Mouse (Mus musculus) cerebellum, adult 8-10 months (tissue): ENCODE results near the gene Nlrp10.

Experiments used
- DNase-seq: peaks from one replicate; pipeline ENCODE4 v3.0.0; 2022

The Nlrp10 gene

DNA sequence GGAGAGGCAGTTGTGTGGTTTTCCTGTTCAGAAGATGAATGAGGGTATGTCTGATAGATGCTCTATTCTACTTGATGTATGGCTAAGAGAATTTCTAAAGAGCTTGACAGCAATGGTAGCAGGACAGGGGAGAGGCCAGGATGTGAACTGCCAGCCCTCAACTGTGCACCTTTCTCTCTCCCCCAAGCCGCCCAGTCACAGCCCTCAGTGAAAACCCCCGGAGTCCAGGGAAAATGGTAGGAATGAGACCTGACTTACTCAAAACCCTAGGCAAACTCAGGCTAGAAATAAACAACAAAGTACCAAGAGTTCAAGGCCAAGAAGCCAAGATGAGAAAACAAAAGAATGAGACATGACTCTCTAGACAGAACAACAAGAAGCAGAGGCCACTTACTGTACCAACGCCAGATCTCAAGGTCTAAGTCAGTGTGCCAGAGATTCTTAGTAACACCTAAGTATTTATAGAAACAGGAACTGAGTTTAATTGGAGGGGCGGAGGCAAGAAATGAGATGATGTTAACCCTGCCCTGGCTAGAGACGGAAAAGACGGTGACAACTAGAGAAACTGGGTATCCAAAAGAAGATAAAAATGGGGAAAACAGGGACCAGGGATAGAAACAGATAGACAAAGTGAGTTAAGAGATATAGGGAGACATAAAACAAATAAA is at the start of gene Nlrp10:
TSS of gene Nlrp10 (minus strand) at position 453 of the 668 bp plus-strand sequence.
- DNase-seq = no peak

DNA sequence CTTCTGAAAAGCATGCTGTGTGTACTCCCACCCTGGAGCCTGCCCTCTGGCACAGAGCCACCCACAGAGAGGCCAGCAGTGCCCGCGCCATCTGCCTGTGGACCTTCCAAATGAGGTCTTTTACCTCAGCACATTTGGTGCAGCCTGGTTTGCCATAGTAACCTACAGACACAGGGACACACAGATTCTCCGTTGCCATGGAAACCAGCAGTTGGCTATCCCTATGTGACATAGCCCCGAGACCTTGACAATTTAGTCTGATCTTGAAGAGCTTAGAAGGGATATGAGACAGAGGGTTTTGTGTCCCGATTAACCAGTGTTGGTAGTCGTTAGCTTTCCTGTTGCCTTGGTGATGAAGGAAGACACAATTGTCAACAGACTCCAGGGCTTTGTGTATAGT is 42.3 kb upstream of the Nlrp10 start:
- peak; percentile 55 for DNase-seq

DNA sequence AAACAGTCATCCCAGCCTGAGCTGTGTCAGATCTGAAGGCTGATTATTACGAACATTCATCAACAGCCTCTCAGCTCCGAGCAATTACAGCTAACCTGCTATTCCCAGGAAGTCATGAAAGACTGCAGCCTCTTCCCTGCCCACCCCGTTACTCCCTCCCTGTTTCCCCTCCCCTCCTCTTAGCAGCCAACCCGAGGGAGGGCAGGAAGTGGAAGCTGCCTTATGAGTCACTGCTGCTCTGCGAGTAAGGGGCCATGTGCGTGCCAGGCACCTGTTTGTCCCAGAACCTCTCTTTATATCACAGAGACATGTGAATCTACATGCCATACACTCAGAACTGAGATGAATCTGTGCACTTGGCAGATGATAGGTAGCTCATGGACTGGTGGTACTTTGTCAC is 38.2 kb upstream of the Nlrp10 start:
- DNase-seq = no peak

DNA sequence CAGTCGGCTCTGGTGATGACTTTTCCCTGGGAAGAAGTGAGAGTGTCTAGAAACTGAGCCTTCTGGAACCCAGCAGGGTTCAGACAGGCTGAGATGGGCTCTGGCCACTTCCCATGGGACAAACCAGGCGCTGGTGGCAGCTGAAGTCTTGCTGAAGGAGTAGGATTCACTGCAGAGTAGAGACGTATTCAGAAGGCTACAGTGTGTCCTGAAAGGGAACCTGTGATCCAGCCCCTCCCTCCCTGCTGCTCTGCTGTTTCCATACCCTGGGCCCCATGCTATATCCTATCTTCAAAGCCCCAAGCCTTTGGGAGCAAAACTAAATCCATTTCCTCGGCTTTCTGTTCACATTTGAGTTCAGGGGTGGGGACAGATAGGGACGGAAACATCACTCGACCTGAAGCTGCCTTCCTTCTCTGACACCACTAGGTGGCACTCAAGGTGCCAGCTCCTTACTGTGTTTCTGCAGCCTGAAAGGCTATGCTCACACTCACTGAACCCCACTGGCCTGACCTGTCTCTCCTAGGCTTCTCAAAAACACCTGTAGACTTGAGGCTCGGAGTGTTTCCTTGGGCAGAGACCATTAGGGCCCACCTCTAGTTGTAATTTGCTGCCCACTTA is 36.9 kb upstream of the Nlrp10 start:
- peak; percentile 75 for DNase-seq

DNA sequence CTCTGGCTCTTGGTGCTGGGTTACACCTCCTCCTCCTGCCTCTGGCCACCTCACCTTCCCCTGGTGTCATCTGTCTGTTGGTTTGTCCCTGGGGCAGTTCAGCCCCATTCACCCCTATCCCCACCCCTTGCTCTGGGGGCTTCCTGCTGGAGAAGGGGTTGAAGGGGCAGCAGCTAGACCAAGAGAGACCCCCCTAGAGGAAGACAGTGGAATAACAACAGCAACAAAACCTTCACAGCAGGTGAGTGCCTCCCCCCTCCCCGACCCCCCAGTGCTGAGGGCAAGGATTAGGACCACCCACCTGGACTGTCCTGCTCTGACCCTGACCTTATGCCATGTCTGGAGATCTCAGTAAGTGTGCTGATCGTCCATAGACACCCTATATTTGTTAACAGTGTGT is 36.0 kb upstream of the Nlrp10 start:
- no peak for DNase-seq

DNA sequence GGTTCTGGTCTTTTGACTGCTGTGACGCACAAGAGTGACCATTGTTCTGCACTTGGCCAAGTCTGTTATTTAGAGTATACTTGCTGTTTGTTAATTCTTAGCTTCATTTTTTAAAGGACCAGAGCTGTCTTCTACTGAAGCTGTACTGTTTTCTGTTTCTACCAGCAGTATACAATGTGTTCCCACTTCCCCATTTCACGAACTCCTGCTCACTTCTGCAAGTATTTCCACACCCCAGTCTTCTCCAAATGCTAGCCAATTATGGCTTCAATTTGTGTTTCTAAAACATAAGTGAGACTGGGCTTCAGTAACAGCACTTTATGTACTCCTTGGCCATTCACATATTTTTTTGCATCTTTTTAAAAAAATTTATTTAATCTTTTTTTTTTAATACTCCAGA is 27.8 kb upstream of the Nlrp10 start:
- DNase-seq = no peak

DNA sequence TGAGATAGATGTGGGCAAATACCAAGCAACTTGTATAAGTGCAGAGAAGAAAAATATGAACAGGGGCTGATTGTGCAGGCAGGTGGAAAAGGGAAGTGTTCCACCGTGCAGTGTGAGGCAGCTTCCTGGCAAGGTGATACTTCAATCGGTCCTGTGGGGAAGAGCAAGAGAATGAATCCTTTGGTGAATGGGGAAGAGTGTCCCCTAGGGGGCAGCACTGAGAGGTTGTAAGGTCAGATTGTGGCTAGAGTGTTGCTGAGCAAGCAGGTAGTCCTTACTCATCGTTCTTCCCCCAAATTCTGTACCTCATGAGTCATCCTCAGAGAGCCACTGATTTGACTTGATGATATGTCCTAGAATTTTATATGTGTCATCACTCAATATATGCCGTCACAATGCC is 24.2 kb upstream of the Nlrp10 start:
- DNase-seq = no peak

DNA sequence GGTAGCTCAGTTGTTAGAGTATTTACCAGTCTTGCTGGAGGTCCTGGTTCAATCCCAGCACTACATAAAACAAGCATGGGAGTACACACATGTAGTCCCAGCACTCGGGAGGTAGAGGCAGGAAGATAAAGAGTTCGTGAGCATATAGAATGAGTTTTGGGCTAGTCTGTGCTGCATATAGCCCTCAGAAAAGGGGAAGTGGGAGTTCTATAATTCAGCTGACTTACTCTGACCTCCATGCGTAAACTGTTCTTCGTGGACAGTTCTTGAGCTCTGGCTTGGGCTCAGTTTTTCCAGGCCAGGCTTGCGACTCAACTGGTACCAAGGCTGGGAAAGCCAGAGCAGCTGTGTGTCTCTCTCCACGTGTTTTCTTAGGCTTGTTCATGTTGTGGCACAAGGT is 22.8 kb upstream of the Nlrp10 start:
- no peak for DNase-seq

DNA sequence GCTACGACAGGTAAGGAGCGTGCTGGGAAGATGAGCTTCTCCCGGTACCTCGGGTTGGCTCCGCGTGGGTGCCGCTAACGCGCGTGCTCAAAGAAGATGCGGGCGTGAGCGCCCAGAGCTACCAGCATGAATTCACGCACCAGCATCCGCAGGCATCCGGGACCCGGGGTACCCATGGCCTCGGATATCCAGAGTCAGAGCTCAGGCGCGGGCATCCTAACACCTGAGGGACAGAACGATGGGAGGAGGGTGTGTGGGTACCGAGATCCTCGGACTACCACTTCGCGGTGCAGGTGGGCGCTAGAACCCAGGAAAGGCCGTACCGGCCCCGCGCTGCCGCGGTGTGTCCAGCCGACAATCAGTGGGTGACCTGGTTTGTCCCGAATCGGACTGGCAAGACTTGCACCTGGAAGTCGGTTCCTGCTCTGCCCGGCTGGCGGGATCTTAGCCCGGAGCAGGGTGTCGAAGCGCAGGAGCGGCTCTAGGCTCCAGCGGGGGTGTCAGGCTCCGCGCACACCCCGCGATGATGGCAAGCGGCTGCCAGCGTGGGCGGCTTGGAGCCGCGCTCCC is 20.9 kb upstream of the Nlrp10 start:
- DNase-seq = peak; percentile 71

DNA sequence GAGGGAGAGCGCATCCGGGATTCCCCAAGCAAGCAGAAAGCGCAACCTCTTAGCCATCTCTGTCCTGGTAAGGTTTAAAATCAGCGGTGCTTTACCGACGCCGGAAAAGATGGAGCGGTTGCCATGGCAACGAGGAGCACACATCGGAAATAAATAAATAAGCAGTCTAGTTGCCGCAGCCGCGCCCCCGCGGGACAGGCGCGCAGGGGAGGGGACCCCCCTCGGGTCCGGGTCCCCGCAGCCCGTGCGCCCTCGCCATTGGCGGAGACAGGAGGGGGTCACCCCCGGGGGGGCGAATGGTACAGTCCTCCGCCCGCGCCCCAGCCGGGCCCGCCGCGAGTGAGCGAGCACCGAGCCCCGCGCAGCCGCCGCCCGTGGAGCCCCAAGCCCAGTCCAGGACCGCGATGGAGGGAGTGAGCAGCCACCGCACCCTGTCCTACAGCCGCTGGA is 20.4 kb upstream of the Nlrp10 start, which contains the start of gene Tub:
TSS of gene Tub (plus strand) at position 27 of the 450 bp plus-strand sequence.
- no peak for DNase-seq

DNA sequence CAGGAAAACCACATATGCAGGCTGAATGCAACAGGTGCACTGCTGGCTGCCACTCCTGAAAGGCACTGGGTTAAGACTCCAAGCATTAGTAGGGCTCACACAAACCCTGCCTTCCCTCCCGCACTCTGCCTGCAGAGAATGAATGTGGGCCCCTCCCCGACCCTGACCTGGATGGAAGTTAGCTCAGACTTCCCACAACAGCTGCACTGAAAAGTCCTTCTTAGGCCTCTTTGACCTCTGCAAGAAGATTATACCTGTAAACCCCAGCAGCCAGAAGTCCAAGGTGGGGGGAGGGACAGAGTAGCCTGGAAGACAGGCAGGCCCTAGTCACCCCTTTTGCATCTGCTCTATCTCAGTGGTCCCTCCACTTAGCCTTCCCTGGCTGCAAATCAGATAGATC is 19.3 kb upstream of the Nlrp10 start:
- no peak for DNase-seq

DNA sequence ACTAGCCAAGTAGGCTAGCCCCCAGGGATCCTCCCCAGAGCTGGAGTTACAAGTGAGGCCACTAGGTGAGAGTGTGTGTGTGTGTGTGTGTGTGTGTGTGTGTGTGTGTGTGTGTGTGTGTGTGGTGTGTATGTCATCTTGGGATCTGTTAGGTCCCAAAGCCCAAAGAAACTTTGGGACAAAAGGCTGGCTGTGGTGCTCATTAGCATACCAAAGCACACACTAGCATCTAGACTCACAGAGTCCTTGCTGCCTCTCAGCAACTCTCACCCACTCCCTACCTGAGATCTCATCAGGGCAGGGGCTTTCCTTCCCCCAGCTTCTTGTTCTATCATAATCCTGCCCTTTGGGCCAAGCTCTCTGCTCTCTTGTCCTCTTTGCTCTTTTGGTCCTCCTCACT is 18.6 kb upstream of the Nlrp10 start:
- no peak for DNase-seq

DNA sequence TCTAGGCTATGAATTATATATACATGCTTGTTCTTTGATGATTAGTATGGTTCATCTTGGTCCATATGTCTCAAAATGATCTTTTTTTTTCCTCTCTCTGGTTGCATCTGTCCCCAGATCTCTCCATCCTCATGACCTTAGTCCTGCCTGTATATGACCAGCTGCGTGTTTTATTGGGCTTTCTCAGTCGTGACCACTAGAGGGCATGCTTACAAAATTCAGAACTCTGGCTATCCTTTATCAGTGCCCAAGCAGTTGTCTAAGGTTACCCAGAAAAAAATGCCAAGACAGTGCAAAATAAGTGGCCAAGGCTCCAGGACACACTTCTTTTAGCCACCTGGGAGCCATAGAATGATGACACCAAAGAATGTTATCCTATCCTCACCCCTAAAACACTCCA is 14.0 kb upstream of the Nlrp10 start:
- DNase-seq = peak; percentile 53

DNA sequence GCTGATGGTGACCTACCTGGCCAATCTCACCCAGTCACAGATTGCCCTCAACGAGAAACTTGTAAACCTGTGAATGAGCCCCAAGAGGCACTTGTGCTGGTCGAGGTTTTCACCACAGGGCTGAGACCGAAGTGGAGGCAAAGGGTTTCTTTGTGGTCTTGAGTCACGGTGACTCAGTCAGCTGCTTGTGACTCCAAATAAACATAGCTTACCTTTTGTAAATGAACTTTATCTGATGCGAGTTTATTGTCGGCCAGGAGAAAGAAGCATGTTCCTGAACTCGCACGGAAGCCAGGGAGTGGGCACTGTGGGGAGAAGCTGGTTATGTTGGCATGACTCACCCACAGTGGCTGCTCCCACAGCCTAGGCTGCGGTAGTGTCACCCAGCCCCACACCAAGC is 11.5 kb upstream of the Nlrp10 start:
- DNase-seq = no peak

DNA sequence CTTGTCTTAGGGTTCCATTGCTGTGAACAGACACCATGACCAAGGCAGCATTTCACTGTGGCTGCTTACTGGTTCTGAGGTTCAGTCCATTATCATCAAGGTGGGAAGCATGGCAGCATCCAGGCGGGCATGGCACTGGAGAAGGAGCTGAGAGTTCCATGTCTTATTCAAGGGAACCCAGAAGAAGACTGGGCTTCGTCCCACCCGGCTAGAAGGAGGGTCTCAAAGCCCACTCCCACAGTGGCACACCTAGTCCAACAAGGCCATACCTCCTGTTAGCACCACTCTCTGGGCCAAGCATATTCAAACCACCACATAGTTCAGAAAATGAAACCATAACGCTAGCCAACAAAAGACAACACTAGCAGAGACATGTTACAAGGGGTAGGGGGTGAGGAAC is 6.6 kb upstream of the Nlrp10 start:
- no peak for DNase-seq

DNA sequence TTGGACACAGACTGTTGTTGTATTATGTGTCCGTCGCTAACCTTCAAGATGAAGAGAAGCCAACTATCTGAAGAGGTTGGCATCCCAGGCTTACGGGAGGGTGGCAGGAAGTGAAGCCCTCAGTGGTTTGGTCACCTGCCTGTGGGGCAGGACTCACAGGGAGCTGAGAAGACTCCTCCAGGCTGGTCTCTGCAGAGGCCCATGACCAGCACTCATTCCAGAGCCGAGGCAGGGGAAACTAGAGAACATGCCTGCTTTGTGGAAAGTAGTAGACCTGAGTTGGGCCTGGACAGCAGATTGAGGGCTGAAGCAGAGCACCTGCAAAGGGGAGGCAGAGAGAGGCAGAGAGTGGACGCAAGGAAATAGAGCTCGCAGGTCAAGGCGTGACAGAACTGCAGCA is 5.4 kb upstream of the Nlrp10 start:
- DNase-seq = no peak

DNA sequence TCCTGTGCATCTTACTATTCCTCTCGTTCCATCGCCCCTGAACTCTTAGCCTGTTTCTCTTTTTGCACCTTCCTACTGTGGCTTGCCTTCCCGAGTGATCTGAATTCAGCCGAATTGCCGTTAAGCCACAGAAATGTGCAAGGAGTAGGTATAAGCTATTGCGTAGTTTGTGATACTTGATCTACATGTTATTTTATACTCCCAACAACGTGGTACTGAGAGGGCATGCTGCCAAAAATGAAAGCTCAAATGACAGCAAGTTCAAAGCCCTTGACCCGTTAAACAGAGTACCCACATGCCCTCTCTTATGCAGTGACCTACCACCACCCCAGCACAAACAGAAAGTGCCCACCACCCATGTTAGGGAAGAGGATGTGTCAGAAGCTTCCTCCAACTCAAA is 4.9 kb upstream of the Nlrp10 start:
- no peak for DNase-seq

DNA sequence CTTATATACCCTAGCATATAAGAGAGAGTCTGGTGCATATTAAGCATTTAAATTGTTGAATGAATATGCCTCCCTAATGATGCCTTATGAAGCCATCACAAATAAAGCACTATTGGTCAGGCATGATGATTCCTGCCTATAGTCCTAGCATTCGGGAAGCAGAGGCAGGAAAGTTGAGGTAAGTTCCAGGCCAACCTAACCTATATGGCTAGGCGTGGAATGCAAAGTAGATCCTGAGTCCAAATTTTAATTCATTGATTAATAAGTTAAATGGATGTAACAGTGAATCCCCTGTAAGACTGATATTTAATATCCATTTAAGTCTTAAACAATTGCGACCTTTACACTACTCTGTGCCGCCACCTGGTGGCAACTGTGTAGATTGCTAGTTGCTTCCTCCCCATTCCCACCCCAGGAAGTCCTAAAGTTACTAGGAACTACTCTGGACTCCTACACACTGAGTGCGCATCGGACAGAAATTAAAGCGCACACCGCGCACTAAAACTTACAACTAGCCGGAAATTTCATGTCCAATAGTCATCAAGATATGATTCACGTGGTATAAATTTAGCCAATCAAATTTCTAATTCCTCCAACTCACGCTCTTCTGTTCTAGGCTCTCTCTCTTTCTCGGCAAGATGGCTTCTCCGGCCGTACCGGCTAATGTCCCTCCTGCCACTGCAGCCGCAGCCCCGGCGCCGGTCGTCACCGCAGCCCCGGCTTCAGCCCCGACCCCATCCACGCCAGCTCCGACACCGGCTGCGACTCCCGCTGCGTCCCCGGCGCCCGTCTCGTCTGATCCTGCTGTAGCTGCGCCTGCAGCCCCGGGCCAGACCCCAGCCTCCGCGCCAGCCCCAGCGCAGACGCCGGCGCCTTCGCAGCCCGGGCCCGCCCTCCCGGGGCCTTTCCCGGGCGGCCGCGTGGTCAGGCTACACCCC is 4.1 kb upstream of the Nlrp10 start, which contains the start of gene Eif3f:
TSS of gene Eif3f (plus strand) at position 624 of the 938 bp plus-strand sequence.
- peak; percentile 96 for DNase-seq

DNA sequence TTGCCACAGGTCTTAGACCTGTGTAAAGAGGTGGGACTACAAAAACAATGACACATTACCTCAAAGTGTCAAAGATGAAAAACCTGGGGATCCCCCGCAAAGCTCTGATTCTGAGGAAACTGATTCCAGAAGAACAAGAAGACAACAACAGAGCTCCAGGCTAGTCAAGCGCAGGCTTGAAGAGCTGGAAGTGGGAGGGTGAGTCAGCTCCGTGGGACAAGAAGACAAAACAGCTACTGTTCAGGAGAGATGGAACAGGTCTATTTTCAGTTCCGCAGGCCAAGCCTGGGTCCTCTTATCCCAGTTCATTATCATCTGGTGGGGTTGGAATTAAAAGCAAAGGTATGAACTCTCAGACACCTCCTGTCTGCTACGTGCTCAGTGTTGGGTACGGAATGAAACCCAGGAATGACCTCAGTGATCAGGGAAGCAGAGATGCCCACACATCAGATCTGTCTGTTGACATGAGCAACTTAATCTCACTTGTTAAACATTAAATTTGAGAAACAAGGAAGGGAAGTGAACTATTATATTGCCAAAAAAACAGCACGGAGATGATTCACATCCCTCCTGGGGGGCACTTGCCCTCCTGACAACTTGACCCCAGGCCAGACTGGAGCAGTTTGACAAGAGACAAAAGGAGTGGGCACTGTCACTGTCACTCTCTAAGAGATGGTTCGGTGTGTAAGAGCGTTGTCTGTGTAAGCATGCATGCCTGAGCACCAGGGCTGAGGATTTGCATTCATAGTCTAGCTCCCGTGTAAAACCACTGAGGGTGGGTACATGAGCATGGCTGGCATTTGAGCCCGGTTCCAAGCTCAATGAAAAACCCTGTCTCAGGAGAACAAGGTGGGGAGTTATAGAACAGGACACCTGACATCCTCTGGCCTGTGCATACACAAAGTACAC is 1.4 kb downstream of the Nlrp10 start:
- DNase-seq = no peak

DNA sequence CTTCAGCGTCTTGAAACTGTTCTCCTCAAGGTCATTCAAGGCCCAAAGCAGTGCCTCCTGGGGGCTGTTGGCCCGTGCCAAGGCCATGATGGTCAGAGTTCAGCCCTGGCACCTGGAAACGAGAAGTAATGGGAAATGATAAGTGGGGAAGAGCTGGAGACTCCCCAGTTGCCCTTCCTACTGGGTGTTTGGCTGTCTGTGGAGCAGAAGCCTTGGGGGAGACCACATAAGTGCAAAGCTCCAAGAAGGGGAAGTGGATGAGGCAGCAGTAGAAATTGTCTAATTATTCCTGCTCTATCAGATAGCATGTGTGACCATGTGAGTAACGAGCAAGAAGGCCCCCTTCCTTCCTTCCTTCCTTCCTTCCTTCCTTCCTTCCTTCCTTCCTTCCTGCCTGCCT is 2.9 kb downstream of the Nlrp10 start:
- DNase-seq = no peak

DNA sequence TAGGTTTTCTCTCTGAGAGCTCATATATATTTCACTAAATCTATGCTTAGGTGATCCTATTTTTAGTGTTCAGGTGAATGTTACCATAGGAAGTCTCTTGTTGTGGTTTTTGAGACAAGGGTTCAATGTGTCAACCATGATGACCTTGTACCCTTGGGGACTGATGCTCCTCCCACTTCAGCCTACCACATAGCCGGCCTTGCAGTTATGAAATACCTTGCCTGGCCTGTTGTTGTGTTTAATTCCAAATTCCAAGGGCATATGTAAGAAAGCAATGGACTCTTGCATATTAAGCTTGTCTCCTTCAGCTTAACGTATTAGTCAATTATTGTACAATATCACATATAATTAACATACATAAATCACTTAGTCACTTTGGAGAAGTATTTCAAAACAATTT is 26.0 kb downstream of the Nlrp10 start:
- DNase-seq = no peak

DNA sequence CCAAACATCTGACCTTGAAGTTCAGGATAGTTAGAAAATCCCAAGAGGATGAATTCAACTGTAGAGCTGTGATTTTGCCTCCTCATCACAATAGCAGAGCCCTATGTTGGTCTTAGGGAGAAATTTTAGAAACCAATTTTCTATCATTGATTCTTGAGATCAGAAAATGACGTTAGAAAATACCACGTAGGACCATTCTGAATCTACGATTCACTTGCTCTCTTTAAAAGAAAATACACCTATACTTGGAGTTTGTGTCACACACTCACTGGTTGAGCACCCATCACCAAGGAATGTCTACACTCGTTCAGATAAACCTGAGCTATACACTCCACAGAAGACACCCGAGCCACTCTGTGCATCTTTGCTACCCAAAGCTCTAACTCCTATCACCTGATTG is 35.7 kb downstream of the Nlrp10 start, which contains the start of gene Olfr519:
TSS of gene Olfr519 (minus strand) at position 101 of the 400 bp plus-strand sequence.
- no peak for DNase-seq
